Mouse (Mus musculus) midbrain, embryonic 11.5 days (tissue): ENCODE results near the gene Fam198a. TPM values are rescaled to one million over a fixed set of nuclear protein-coding genes. Genes with fewer than 3 reads are reported as not detected.

Experiments used
- ATAC-seq: fragments of 200-750 bp; cut with Nextera tagmentation; 2 replicates; pipeline ENCODE4 v1.8.0; 2017; ENCODE audit warnings: moderate TSS enrichment, moderate library complexity; ENCODE audit not compliant: low FRiP score
- DNase-seq: peaks from one replicate; pipeline ENCODE4 v3.0.0; 2015; ENCODE audit warnings: low spot score; ENCODE audit errors: missing footprints
- H3K27ac ChIP-seq: fragments of 300-500 bp; sonication (generic); 2 replicates; pipeline ENCODE4 v1.5.1; 2014; ENCODE audit warnings: low read depth, low read length
- H3K27me3 ChIP-seq: fragments of 300-500 bp; sonication (generic); 2 replicates; pipeline ENCODE4 v1.6.1; 2014; ENCODE audit warnings: mild to moderate bottlenecking, low read length, moderate library complexity, mixed read lengths; ENCODE audit not compliant: control insufficient read depth, insufficient read depth
- H3K36me3 ChIP-seq: fragments of 300-500 bp; sonication (generic); 2 replicates; pipeline ENCODE4 v1.6.1; 2014; ENCODE audit warnings: mild to moderate bottlenecking, low read length, moderate library complexity, mixed read lengths; ENCODE audit not compliant: control insufficient read depth, insufficient read depth
- H3K4me1 ChIP-seq: fragments of 300-500 bp; sonication (generic); 2 replicates; pipeline ENCODE4 v1.6.1; 2014; ENCODE audit warnings: low read length; ENCODE audit not compliant: control insufficient read depth, insufficient read depth
- H3K4me2 ChIP-seq: fragments of 300-500 bp; sonication (generic); 2 replicates; pipeline ENCODE4 v1.6.1; 2014; ENCODE audit warnings: mild to moderate bottlenecking, moderate library complexity
- H3K4me3 ChIP-seq: fragments of 300-500 bp; sonication (generic); 2 replicates; pipeline ENCODE4 v1.5.1; 2014; ENCODE audit warnings: low read depth, low read length
- H3K9ac ChIP-seq: fragments of 300-500 bp; sonication (generic); 2 replicates; pipeline ENCODE4 v1.6.1; 2014; ENCODE audit warnings: low read length
- H3K9me3 ChIP-seq: fragments of 300-500 bp; sonication (generic); 2 replicates; pipeline ENCODE4 v1.6.1; 2016; ENCODE audit warnings: low read length; ENCODE audit not compliant: control insufficient read depth
- WGBS: fragments of 180-500 bp; shearing (Covaris S2); extraction: QIAGEN DNeasy Blood & Tissue Kit; methylation state at CpG from one replicate; pipeline ENCODE4 v1.1.7; 2014; 5-methylcytosine and 5-hydroxymethylcytosine counted together
- polyA plus RNA-seq: library from polyadenylated mRNA; unstranded; fragments of >200 nt; fragmentation: Nextera tagmentation; extraction: Ambion mirVana; gene quantifications from 2 replicates; pipeline ENCODE4 v1.2.1, GENCODE M21; 2014

Gene Fam198a
- polyA plus RNA-seq, 1 experiment from 2014 or later: 0.52 TPM

DNA sequence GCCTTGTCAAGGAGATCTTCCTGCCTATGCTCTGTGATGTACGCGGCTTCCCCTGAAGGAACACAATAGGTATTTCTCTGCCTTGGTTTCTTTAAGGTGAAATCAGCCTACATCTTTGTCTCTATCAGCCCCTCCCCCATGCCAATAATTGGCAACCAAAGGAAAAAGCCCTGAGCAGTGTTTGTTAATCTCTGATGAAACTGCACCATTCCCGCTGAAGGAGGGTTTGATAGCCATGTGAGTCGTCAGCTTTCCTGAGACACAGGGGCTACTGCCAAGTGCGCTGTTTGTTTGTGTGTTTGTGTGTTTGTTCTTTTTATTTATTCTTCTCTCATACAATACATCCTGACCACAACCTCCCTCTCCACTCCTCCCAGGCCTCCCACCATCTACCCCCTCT is 26.9 kb upstream of the Fam198a start:
- Histone ChIP-seq H3K4me2 (no peak overlapping the region), H3K9me3 (no peaks in the 10 kb centered on the region), H3K27ac (no peak overlapping the region), H3K4me3 (no peak overlapping the region), H3K36me3 (no peaks in the 10 kb centered on the region), H3K27me3 (no peaks in the 10 kb centered on the region), H3K4me1 (no peaks in the 10 kb centered on the region), H3K9ac (no peak overlapping the region)
- 82% methylated on average over 5 of the region's 5 CpGs for WGBS
- DNase-seq (no peak), ATAC-seq (no peak)

DNA sequence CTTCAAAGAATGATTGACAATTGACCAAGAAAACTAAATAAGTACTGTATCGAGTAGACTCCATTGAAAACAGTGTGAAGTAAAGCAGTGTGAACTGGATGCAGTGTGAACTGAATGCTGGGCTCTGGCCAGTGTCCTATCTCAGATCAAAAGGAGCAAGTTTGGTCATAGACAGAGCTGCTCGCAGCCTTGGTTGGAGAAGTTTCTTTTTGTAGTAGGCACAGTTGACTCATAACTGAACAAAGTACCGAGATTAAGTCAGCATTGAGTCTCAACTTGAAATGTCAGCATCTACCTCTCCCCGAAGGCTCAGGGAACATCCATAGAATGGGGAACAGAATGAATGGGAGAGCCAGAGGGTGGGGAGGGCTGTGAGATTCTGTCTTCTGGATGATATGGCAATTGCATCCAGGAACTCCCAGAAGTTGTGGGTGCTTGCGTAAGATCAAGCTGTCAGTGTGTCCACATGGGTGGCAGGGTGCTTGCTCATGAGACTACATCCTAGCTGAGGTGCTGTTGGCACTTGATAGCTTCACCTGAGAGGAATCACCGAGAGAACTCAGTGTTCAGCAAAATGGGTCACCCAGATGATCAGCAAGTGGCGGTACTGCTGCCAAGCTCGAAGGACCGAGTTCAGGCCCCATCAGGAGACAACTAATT is 25.8 kb upstream of the Fam198a start:
- no peak overlapping the region for H3K27ac ChIP-seq
- 94% methylated on average over 9 of the region's 9 CpGs for WGBS
- H3K27me3 ChIP-seq: no peaks in the 10 kb centered on the region
- DNase-seq (no peak), ATAC-seq (no peak)
- H3K9me3 ChIP-seq: no peaks in the 10 kb centered on the region
- no peaks in the 10 kb centered on the region for H3K4me1 ChIP-seq
- no peak overlapping the region for H3K4me2 ChIP-seq
- no peak overlapping the region for H3K4me3 ChIP-seq
- no peak overlapping the region for H3K9ac ChIP-seq
- H3K36me3 ChIP-seq: no peaks in the 10 kb centered on the region

DNA sequence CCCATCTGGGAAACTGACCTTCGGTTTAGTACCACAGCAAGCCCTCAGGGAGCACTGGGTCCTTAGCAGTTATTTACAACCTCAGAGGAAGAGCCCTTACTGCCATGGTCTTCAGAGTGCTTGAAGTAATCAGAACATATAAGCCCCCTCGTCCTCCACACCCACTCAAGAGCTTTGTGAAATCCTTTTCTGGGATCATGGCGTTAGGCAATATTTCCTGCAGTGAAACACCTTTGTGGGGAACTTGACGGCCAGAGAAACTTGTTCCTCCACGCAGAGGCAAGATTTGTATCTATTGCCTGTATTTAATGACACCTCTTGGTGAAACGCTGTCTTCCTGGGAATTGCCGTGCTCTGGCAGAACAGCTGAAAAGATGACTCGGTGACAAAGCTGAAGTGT is 24.8 kb upstream of the Fam198a start:
- Histone ChIP-seq H3K27ac (no peak overlapping the region), H3K36me3 (no peaks in the 10 kb centered on the region), H3K4me1 (no peaks in the 10 kb centered on the region), H3K4me2 (no peak overlapping the region), H3K9ac (no peak overlapping the region), H3K4me3 (no peak overlapping the region), H3K27me3 (no peaks in the 10 kb centered on the region), H3K9me3 (no peaks in the 10 kb centered on the region)
- DNase-seq (no peak), ATAC-seq (no peak)
- WGBS: 84% methylated on average over 8 of the region's 8 CpGs

DNA sequence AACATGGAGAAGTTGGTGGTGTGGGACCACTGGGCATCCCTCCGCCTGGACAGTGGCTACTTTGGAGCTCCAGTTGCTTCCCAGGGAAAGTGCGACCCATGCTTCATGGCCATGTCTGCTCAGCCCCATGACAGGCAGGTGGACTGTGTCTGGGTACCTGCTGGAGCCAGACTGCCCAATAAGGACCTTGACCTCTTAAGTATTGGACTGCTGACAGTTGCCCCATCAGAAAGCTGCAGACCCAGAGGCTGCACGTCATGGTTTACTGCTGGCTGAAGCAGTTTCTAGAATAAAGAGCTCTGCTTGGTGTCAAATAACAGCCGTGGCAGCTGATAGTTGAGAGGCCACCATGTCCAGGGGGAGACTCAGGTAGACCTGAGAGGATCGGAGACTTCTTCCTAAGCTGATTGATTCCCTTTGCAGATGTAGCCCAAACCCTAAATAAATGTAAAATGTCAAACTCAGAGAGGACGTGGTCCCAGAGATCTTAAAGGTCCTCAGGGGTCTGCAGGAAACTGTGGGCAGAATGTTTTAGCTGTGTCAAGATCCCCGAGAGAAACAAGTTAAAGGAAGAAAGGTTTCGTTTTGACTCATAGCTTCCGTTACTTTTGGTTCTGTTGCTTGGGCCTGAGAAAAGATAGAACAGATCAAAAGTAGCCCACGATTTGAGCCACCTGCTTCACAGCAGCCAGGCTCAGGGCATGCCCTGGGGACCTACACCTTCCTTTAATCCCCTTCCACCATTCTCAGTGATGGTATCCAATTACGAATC is 24.0 kb upstream of the Fam198a start:
- no peaks in the 10 kb centered on the region for H3K9me3 ChIP-seq
- H3K9ac ChIP-seq: no peak overlapping the region
- H3K4me1 ChIP-seq: no peaks in the 10 kb centered on the region
- H3K4me2 ChIP-seq: no peak overlapping the region
- DNase-seq: no peak
- WGBS: 73% methylated on average over 11 of the region's 11 CpGs
- no peaks in the 10 kb centered on the region for H3K27me3 ChIP-seq
- H3K36me3 ChIP-seq: no peaks in the 10 kb centered on the region
- H3K27ac ChIP-seq: no peak overlapping the region
- no peak for ATAC-seq
- no peak overlapping the region for H3K4me3 ChIP-seq

DNA sequence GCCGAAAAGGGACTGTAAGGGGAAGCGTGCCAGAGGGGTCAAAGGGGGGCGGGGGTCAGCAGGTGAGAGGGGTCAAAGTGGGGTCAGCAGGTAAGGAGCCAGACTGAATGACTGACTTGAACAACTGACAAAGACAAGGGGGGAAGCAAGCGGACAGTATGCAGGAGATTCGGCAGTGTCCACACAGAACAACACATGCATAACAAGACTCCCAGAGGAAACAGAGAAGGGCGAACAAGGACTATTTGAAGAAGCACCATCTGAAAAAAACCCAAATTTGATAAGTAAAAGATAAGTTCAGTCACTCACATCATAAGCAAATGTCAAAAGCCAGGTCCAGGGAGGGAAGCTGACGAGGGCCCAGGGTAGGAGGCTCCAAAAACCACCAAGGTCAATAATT is 23.1 kb upstream of the Fam198a start:
- no peaks in the 10 kb centered on the region for H3K9me3 ChIP-seq
- H3K4me3 ChIP-seq: no peak overlapping the region
- no peak for DNase-seq
- no peak overlapping the region for H3K27ac ChIP-seq
- H3K36me3 ChIP-seq: no peaks in the 10 kb centered on the region
- no peaks in the 10 kb centered on the region for H3K27me3 ChIP-seq
- WGBS: 82% methylated on average over 7 of the region's 7 CpGs
- no peaks in the 10 kb centered on the region for H3K4me1 ChIP-seq
- ATAC-seq: no peak
- no peak overlapping the region for H3K4me2 ChIP-seq
- no peak overlapping the region for H3K9ac ChIP-seq

DNA sequence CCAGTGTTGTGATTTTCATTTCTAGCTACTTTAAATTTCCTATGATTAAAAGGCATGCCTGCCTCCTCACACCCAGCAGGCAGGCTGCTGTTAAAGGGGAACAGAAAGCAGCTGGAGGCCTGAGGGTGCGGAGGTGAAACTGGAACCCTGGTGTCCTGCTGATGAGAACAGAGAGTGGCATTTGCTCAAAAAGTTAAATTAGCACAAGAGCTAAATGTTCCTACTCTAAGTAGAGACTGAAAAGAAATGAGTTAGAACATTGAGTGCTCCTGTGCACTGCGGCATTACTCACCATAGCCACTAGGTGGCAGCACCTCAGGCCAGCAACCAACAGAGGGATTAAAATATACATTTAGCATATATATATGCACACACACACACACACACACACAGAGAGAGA is 22.3 kb upstream of the Fam198a start:
- DNase-seq: peak; percentile 94
- WGBS: 25% methylated on average over 2 of the region's 2 CpGs
- no peak for ATAC-seq
- Histone ChIP-seq H3K9ac (no peak overlapping the region), H3K36me3 (no peaks in the 10 kb centered on the region), H3K9me3 (no peaks in the 10 kb centered on the region), H3K4me3 (no peak overlapping the region), H3K27me3 (no peaks in the 10 kb centered on the region), H3K4me1 (no peaks in the 10 kb centered on the region), H3K4me2 (no peak overlapping the region), H3K27ac (no peak overlapping the region)

DNA sequence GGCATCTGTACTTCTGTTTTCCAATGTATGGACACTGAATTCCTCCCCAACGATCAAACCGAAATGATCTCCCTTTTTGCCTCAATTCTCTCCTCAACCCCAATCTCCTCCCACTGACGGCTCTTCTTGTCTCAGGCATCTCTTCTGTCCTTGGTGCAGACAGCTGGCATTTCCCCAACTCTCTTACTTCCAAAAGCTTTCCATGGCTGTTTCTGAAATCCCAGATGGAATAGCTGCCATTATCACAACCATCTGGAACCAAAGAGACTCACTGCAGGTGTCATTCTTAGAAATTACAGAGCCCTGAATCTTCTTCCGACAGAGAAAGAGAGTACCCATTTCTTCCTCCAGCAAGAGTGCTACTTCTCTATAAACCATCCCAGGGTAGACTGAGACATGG is 15.9 kb upstream of the Fam198a start:
- Histone ChIP-seq H3K36me3 (no peaks in the 10 kb centered on the region), H3K27me3 (no peaks in the 10 kb centered on the region), H3K4me3 (no peak overlapping the region), H3K4me2 (no peak overlapping the region), H3K4me1 (no peaks in the 10 kb centered on the region), H3K9me3 (no peaks in the 10 kb centered on the region), H3K27ac (no peak overlapping the region), H3K9ac (no peak overlapping the region)
- DNase-seq (no peak), ATAC-seq (no peak)
- 82% methylated on average over 4 of the region's 4 CpGs for WGBS

DNA sequence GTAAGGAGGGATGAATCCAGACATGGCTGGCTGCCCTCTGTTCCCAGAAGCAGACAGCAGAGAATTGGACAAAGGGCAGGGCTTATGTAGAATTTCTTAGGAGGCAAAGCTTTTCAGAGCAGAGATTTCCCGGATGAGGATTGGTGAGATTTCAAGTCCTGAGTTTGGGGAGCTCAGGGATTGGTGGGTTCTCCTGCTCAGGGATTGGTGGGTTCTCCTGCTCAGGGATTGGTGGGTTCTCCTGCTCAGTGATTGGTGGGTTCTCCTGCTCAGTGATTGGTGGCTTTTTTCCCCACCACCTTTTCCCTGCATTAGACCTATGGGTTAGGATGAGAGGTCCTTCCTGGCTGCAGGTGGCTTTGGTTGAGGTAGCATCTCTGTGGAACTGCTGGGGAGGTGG is 13.8 kb upstream of the Fam198a start:
- Histone ChIP-seq H3K4me2 (no peak overlapping the region), H3K36me3 (no peaks in the 10 kb centered on the region), H3K9me3 (no peaks in the 10 kb centered on the region), H3K4me1 (no peaks in the 10 kb centered on the region), H3K27ac (no peak overlapping the region), H3K9ac (no peak overlapping the region), H3K27me3 (no peaks in the 10 kb centered on the region), H3K4me3 (no peak overlapping the region)
- DNase-seq (peak; percentile 28), ATAC-seq (peak; percentile 33; the same call in 1 of the 2 replicates)
- WGBS: 67% methylated on average over 1 of the region's 1 CpGs

DNA sequence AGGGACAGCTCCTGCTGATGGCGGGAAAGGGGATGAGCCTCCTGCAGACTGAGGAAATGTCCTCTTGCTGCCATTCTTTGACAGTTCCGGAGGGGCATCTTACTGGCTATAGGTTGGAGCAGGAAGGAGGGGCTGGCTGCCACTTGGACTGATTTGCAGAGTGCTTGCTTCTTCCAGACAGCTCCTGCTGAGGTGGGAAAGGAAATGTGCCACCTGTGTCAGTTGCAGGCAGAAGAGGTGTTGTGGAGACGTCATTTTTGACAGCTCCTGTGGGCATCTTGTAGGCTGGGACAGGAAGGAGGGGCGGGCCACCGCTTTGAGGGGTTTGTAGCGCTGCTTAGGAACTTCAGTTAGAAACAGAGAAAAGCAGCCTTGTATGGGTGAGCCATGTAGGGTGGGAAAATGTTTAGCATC is 13.3 kb upstream of the Fam198a start:
- no peaks in the 10 kb centered on the region for H3K9me3 ChIP-seq
- H3K4me3 ChIP-seq: peak overlapping the region; percentile 43; the same call in 1 of the 2 replicates
- DNase-seq (no peak), ATAC-seq (peak; percentile 33; the same call in 1 of the 2 replicates)
- H3K4me2 ChIP-seq: peak overlapping the region; percentile 47
- no peaks in the 10 kb centered on the region for H3K27me3 ChIP-seq
- no peaks in the 10 kb centered on the region for H3K4me1 ChIP-seq
- H3K36me3 ChIP-seq: no peaks in the 10 kb centered on the region
- H3K9ac ChIP-seq: peak overlapping the region; percentile 4
- no peak overlapping the region for H3K27ac ChIP-seq
- 69% methylated on average over 6 of the region's 6 CpGs for WGBS
